Mouse (Mus musculus): ENCODE measurements at regions not wholly inside any gene's neighbourhood (a gene's known extent, or its start where the extent isn't known, plus 50 kb on each side); places are given as distances from the start of the nearest gene placed in this dataset.

- Histone ChIP-seq H3K27ac (replicated peaks) (no peak overlapping the region), H3K36me3 (no peaks in the 10 kb centered on the region), H3K4me1 (peaks cover 15% of the 10 kb centered on the region), H3K27me3 (no peaks in the 10 kb centered on the region), H3K4me3 (no peak overlapping the region), H3K9ac (replicated peaks) (no peak overlapping the region), H3K4me2 (replicated peaks) (no peak overlapping the region), H3K9me3 (no peaks in the 10 kb centered on the region)
- no peak for ATAC-seq (ENCODE audit: low FRiP score, low read depth)
- 95% methylated on average over 4 of the region's 4 CpGs for WGBS
These were observed 128.8 kb downstream of the Ackr3 start for GRCm38 (mm10) chr1:90332531-90332930.

DNA sequence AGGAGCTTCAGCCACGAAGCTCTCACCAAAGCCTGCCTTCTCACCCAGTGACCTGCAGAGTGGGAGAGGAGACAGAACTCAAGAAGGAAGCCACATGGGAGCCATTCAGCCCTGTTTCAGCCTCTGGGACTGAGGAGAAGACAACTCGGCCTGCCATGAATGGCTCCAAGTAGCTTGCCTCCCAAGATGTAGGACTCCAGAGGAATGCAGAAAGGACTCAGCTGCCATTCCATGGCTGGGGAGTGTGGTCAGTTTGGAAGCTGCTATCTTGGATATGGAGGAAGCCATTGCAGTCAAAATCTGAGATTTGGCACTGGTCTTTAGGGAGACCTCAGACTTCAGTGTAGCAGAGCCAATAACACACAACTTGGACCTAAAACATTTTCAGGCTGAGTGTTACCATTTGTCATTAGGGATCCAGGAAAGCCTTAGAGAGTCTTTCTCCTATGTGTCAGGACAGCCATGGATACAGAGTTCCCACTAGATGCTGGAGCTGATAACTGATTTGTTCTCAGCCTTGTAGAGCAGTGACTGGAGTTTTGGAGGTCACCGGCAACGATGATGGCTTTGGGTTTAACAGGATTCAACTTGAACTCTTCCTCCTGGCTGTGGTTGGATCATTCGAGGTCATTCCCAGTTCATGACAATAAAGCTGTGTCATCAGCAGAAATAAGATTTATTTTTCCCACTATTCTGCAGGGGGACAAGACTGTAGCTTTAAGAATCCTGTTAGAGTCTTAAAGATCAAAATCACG, 130.1 kb downstream of the Ackr3 start:
- Histone ChIP-seq H3K4me2 (replicated peaks) (no peak overlapping the region), H3K4me1 (peaks cover 15% of the 10 kb centered on the region), H3K27ac (replicated peaks) (no peak overlapping the region), H3K4me3 (no peak overlapping the region), H3K27me3 (peaks cover 5% of the 10 kb centered on the region; the same call in 1 of the 2 replicates), H3K9ac (replicated peaks) (no peak overlapping the region), H3K9me3 (no peaks in the 10 kb centered on the region), H3K36me3 (no peaks in the 10 kb centered on the region)
- 88% methylated on average over 6 of the region's 6 CpGs for WGBS
- no peak for ATAC-seq (ENCODE audit: low FRiP score, low read depth)

- Histone ChIP-seq H3K4me3 (no peak overlapping the region), H3K4me1 (peaks cover 15% of the 10 kb centered on the region), H3K9me3 (no peaks in the 10 kb centered on the region), H3K27ac (replicated peaks) (0 out of 2 replicates have a peak overlapping the region, but pooled peaks have one; percentile 3), H3K4me2 (replicated peaks) (no peak overlapping the region), H3K36me3 (no peaks in the 10 kb centered on the region), H3K9ac (replicated peaks) (no peak overlapping the region), H3K27me3 (peaks cover 15% of the 10 kb centered on the region)
- WGBS = 66% methylated on average over 25 of the region's 25 CpGs
- ATAC-seq (ENCODE audit: low FRiP score, low read depth) = peak; percentile 60; the same call in 1 of the 2 replicates
These were observed 131.4 kb downstream of the Ackr3 start for GRCm38 (mm10) chr1:90335001-90335747.

- H3K27ac ChIP-seq (replicated peaks) = no peak overlapping the region
- peaks cover 23% of the 10 kb centered on the region for H3K4me1 ChIP-seq
- 75% methylated on average over 12 of the region's 12 CpGs for WGBS
- H3K4me3 ChIP-seq = no peak overlapping the region
- no peak overlapping the region for H3K4me2 ChIP-seq (replicated peaks)
- no peaks in the 10 kb centered on the region for H3K9me3 ChIP-seq
- no peak for ATAC-seq (ENCODE audit: low FRiP score, low read depth)
- no peak overlapping the region for H3K9ac ChIP-seq (replicated peaks)
- no peaks in the 10 kb centered on the region for H3K36me3 ChIP-seq
- H3K27me3 ChIP-seq = peaks cover 21% of the 10 kb centered on the region
These were observed 134.1 kb downstream of the Ackr3 start for GRCm38 (mm10) chr1:90337876-90338316.

DNA sequence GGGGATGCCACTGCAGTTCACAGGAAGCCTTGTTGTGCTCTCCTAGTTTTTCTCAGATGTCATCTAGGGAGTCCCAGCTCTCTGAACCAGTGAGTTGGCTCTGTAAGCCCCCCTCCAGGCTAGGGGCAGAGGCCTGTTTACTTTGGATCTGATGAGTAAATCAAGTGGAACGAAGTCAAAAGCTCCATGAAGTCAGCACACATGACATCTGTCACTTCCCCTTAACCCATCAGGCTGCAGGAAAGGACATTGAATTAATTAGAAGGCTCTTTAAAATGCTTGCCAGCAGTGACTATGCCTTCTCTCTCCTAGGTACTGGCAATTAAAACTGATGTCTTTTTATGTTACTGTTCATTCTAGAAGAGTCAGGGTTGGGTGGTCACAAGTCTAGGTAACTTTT, 138.6 kb downstream of the Ackr3 start:
- H3K9me3 ChIP-seq = no peaks in the 10 kb centered on the region
- no peak overlapping the region for H3K9ac ChIP-seq (replicated peaks)
- H3K36me3 ChIP-seq = no peaks in the 10 kb centered on the region
- H3K4me2 ChIP-seq (replicated peaks) = no peak overlapping the region
- peak; percentile 38; the same call in 1 of the 2 replicates for ATAC-seq (ENCODE audit: low FRiP score, low read depth)
- H3K27me3 ChIP-seq = peaks cover 25% of the 10 kb centered on the region
- H3K27ac ChIP-seq (replicated peaks) = no peak overlapping the region
- H3K4me1 ChIP-seq = peaks cover 8% of the 10 kb centered on the region; the same call in 1 of the 2 replicates
- WGBS = 12% methylated on average over 1 of the region's 1 CpGs
- H3K4me3 ChIP-seq = no peak overlapping the region

DNA sequence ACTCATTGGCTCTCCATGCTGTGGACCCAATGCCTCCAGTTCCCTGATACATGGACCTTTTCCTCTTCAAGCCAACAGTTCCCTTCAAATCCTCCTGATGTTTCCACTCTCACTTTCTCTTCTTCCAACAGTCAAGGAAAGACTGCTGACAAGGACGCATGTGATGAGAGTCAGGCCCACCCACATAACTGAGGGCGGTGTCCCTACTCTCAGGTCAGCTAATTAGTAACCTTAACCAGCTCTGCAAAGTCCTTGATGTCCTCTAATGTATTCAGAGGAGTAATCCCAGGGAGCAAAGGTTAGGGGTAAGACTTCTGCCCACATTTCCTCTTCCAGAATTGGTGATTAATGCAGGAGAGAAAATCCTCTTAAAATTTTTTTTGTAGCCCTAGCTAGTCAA, 139.7 kb downstream of the Ackr3 start:
- no peak overlapping the region for H3K27ac ChIP-seq (replicated peaks)
- no peaks in the 10 kb centered on the region for H3K36me3 ChIP-seq
- no peak overlapping the region for H3K4me3 ChIP-seq
- no peak for ATAC-seq (ENCODE audit: low FRiP score, low read depth)
- no peak overlapping the region for H3K4me2 ChIP-seq (replicated peaks)
- H3K9ac ChIP-seq (replicated peaks) = no peak overlapping the region
- H3K27me3 ChIP-seq = peaks cover 23% of the 10 kb centered on the region
- H3K9me3 ChIP-seq = no peaks in the 10 kb centered on the region
- H3K4me1 ChIP-seq = peaks cover 8% of the 10 kb centered on the region; the same call in 1 of the 2 replicates
- WGBS = 53% methylated on average over 2 of the region's 2 CpGs

DNA sequence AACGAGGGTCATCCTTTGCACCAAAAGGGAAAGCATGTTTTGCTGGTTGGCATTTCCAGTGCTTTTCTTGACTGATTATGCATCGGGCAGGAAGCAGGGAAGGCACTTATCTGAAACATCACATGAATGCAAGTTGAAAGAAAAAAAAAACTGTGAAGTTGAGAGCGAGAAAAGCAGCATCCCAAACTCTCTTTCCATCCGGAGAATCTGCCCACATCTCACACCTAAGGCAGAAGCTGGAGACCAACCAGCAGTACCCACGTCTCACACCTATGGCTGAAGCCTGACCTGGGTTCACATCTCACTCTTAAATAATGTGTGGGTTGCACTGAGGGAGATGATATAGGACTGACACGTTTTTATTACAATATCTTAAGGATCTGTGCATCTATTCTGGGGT, 143.3 kb downstream of the Ackr3 start:
- Histone ChIP-seq H3K27ac (replicated peaks) (no peak overlapping the region), H3K27me3 (peaks cover 3% of the 10 kb centered on the region), H3K9me3 (no peaks in the 10 kb centered on the region), H3K4me1 (peaks cover 7% of the 10 kb centered on the region; the same call in 1 of the 2 replicates), H3K9ac (replicated peaks) (no peak overlapping the region), H3K4me3 (no peak overlapping the region), H3K36me3 (no peaks in the 10 kb centered on the region), H3K4me2 (replicated peaks) (no peak overlapping the region)
- WGBS = 77% methylated on average over 6 of the region's 6 CpGs
- no peak for ATAC-seq (ENCODE audit: low FRiP score, low read depth)

DNA sequence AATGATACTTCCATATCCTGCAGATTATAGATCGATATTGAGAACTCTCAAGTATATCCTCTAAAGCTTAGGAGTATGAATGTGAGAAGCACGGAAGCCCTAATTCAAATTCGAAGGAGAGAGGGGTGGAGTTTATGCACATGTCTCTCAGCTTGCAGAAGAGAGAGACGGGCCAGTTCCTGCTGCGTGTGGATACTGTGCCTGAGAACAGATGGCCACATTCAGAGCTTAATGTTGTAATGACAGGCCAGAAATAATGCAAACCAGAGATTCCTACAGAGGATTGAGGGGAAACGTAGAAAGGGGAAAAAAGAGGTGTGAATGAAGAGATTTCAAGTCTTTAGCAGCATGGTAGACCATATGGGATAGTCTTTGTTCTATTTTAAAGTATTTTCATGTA, 145.8 kb downstream of the Ackr3 start:
- H3K4me1 ChIP-seq = peaks cover 13% of the 10 kb centered on the region
- peaks cover 3% of the 10 kb centered on the region for H3K27me3 ChIP-seq
- H3K4me3 ChIP-seq = no peak overlapping the region
- no peak overlapping the region for H3K4me2 ChIP-seq (replicated peaks)
- no peaks in the 10 kb centered on the region for H3K36me3 ChIP-seq
- no peak for ATAC-seq (ENCODE audit: low FRiP score, low read depth)
- 45% methylated on average over 6 of the region's 6 CpGs for WGBS
- no peaks in the 10 kb centered on the region for H3K9me3 ChIP-seq
- H3K9ac ChIP-seq (replicated peaks) = no peak overlapping the region
- H3K27ac ChIP-seq (replicated peaks) = no peak overlapping the region

DNA sequence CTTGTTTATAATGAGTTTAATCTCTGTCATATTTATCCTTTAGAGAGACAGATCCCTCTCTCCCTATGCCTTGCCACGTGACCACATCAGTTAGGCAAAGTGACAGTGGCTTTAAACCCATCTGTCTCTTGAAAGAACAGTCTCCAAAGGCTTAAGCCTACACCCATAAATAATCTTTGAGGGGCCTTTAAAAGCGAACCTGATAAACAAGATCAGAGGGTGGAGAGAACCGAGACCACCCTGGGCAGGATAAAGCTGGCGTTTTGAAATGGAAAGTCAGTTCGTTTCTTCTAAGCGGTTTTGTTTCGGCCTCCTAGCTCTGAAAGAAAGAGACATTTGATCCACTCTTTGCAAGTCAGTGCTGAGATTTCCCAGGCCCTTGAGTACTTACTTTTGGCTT, 149.5 kb downstream of the Ackr3 start:
- 9% methylated on average over 7 of the region's 7 CpGs for WGBS
- Histone ChIP-seq H3K9me3 (no peaks in the 10 kb centered on the region), H3K36me3 (no peaks in the 10 kb centered on the region), H3K9ac (replicated peaks) (no peak overlapping the region), H3K4me2 (replicated peaks) (no peak overlapping the region), H3K27me3 (peaks cover 11% of the 10 kb centered on the region; the same call in 1 of the 2 replicates), H3K4me1 (peaks cover 13% of the 10 kb centered on the region), H3K4me3 (no peak overlapping the region), H3K27ac (replicated peaks) (peak overlapping the region; percentile 62)
- ATAC-seq (ENCODE audit: low FRiP score, low read depth) = peak; percentile 69; the same call in 1 of the 2 replicates

GRCm38 (mm10) chr1:90356567-90356966, 152.8 kb downstream of the Ackr3 start:
- H3K4me2 ChIP-seq (replicated peaks) = no peak overlapping the region
- H3K27me3 ChIP-seq = peaks cover 11% of the 10 kb centered on the region; the same call in 1 of the 2 replicates
- no peak overlapping the region for H3K4me3 ChIP-seq
- no peak overlapping the region for H3K27ac ChIP-seq (replicated peaks)
- 87% methylated on average over 3 of the region's 3 CpGs for WGBS
- no peaks in the 10 kb centered on the region for H3K36me3 ChIP-seq
- H3K9ac ChIP-seq (replicated peaks) = no peak overlapping the region
- no peaks in the 10 kb centered on the region for H3K9me3 ChIP-seq
- H3K4me1 ChIP-seq = peaks cover 10% of the 10 kb centered on the region
- no peak for ATAC-seq (ENCODE audit: low FRiP score, low read depth)

DNA sequence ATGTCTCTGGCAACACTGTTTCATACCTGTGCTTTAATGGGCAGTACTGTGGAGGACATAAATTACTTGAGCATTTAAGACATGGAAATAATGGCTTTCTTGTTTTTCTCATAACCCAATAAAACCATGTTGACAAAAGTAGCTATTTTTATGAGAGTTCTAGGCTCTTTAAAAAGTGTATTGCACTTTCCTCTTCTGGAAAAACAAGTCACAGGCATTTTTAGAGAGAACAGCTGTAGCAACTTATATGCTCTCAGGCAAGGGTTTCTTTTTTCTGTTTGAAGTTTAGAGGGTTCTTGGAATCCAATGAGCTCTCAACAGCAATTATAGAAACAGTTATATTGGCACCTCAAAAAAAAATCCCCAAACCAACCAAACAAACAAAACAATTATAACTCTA, 153.6 kb downstream of the Ackr3 start:
- ATAC-seq (ENCODE audit: low FRiP score, low read depth) = no peak
- H3K27me3 ChIP-seq = peaks cover 11% of the 10 kb centered on the region; the same call in 1 of the 2 replicates
- H3K27ac ChIP-seq (replicated peaks) = no peak overlapping the region
- no peak overlapping the region for H3K9ac ChIP-seq (replicated peaks)
- H3K4me3 ChIP-seq = no peak overlapping the region
- peaks cover 10% of the 10 kb centered on the region for H3K4me1 ChIP-seq
- H3K36me3 ChIP-seq = no peaks in the 10 kb centered on the region
- no peak overlapping the region for H3K4me2 ChIP-seq (replicated peaks)
- H3K9me3 ChIP-seq = no peaks in the 10 kb centered on the region

DNA sequence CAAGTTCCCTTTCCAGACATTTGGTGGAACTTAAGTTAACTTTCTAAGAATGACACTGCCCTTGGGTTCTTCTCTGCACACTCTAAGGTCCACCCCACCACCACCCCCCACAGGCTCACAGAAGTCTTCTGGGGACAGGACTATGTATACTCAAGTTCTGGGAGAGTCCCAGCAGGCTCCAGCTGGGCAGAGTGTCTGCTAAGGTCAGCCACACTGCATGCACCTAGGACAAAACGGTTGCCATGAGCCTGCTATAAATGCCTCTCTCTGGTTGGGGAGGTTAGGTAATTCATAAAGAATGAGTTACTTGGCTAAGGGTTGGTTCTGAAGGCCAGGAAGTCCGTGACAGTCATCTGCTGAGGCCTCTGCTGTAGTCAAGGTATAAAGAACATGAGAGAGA, 155.2 kb downstream of the Ackr3 start:
- no peak overlapping the region for H3K4me2 ChIP-seq (replicated peaks)
- H3K4me3 ChIP-seq = no peak overlapping the region
- 86% methylated on average over 2 of the region's 2 CpGs for WGBS
- peaks cover 11% of the 10 kb centered on the region; the same call in 1 of the 2 replicates for H3K27me3 ChIP-seq
- H3K4me1 ChIP-seq = peaks cover 2% of the 10 kb centered on the region; the same call in 1 of the 2 replicates
- H3K27ac ChIP-seq (replicated peaks) = no peak overlapping the region
- H3K36me3 ChIP-seq = no peaks in the 10 kb centered on the region
- H3K9me3 ChIP-seq = no peaks in the 10 kb centered on the region
- ATAC-seq (ENCODE audit: low FRiP score, low read depth) = no peak
- H3K9ac ChIP-seq (replicated peaks) = no peak overlapping the region

Data from midbrain, embryonic 12.5 days (tissue).